Mouse (Mus musculus) liver, embryonic 14.5 days (tissue): ENCODE measurements at regions not wholly inside any gene's neighbourhood (a gene's known extent, or its start where the extent isn't known, plus 50 kb on each side); places are given as distances from the start of the nearest gene placed in this dataset.

Experiments
- ATAC-seq: fragments of 200-750 bp; cut with Nextera tagmentation; 2 replicates; pipeline ENCODE4 v1.8.0; 2017; ENCODE audit warnings: moderate number of reproducible peaks, mild to moderate bottlenecking, moderate library complexity; ENCODE audit not compliant: insufficient read depth
- DNase-seq, 3 experiments: peaks; one replicate each; pipeline ENCODE4 v3.0.0-alpha.2; 2012 to 2013; ENCODE audit warnings: low read depth in 3 of 3, low spot score in 3 of 3
- H3K27ac ChIP-seq: fragments of 300-500 bp; sonication (generic); 2 replicates; pipeline ENCODE4 v1.5.1; 2014; ENCODE audit warnings: moderate library complexity, mild to moderate bottlenecking, control low read depth, inconsistent platforms
- H3K27me3 ChIP-seq: fragments of 300-500 bp; sonication (generic); 2 replicates; pipeline ENCODE4 v1.6.1; 2014; ENCODE audit warnings: mild to moderate bottlenecking, low read length, moderate library complexity; ENCODE audit not compliant: control insufficient read depth, insufficient read depth
- H3K36me3 ChIP-seq: fragments of 300-500 bp; sonication (generic); replicated peaks from 2 replicates; pipeline ENCODE4 v1.6.1; 2014; ENCODE audit warnings: low read depth; ENCODE audit not compliant: control insufficient read depth, insufficient read depth
- H3K4me1 ChIP-seq, 2 experiments: fragments of 200-500 bp in 1 of 2; fragments of 300-500 bp in 1 of 2; sonication (generic) in 1 of 2; replicated peaks; 2 replicates each; pipeline ENCODE4 v1.6.1; 2012 to 2014; ENCODE audit warnings: antibody characterized with exemption in 1 of 2, inconsistent platforms in 1 of 2, low read length in 1 of 2; ENCODE audit not compliant: control insufficient read depth in 2 of 2, insufficient read depth in 2 of 2
- H3K4me2 ChIP-seq: fragments of 300-500 bp; sonication (generic); 2 replicates; pipeline ENCODE4 v1.6.1; 2014; ENCODE audit warnings: low read depth, mild to moderate bottlenecking, control low read depth, moderate library complexity
- H3K4me3 ChIP-seq, 2 experiments: fragments of 200-500 bp in 1 of 2; fragments of 300-500 bp in 1 of 2; sonication (generic) in 1 of 2; 2 replicates each; pipeline ENCODE4 v1.5.1; 2012 to 2014; ENCODE audit warnings: low read depth in 2 of 2, low read length in 2 of 2, mild to moderate bottlenecking in 2 of 2, control low read depth in 1 of 2, inconsistent platforms in 1 of 2, moderate library complexity in 1 of 2; ENCODE audit not compliant: insufficient read depth in 1 of 2
- H3K9ac ChIP-seq: fragments of 300-500 bp; sonication (generic); replicated peaks from 2 replicates; pipeline ENCODE4 v1.6.1; 2014; ENCODE audit warnings: mild to moderate bottlenecking, control low read depth, moderate library complexity
- H3K9me3 ChIP-seq: fragments of 300-500 bp; sonication (generic); 2 replicates; pipeline ENCODE4 v1.6.1; 2016; ENCODE audit warnings: low read length, mixed read lengths; ENCODE audit not compliant: control insufficient read depth
- CTCF ChIP-seq: IDR thresholded peaks from 2 replicates; pipeline ENCODE4 v1.5.1; 2016; ENCODE audit warnings: antibody characterized with exemption, low read depth, control low read depth
- EP300 ChIP-seq: IDR thresholded peaks from 2 replicates; pipeline ENCODE4 v1.6.1; 2016; ENCODE audit warnings: antibody characterized with exemption, low read depth
- WGBS: fragments of 180-500 bp; shearing (Covaris S2); extraction: QIAGEN DNeasy Blood & Tissue Kit; methylation state at CpG from one replicate; pipeline ENCODE4 v1.1.7; 2014; ENCODE audit not compliant: insufficient replicate concordance; 5-methylcytosine and 5-hydroxymethylcytosine counted together

DNA sequence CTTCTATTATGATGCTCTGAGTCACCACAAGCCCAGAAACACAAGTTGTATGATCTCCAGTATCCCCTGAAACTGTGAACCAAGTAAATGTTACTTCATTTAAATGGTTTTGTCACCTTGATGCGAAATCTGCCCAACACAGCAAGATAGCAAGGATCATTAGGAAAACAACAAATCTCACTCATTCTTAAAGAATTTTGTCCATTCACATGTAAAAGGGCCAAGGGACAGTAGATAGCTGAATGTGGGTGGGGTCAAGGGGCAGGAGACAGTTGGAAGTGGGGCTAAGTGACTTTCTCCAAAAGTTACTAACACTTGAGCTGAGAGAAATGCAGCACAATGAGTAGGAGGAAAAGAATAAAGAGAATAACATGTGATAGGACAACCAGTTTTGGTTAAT is 148.2 kb upstream of the Lcorl start:
- ATAC-seq = no peak
- WGBS = 54% methylated on average over 1 of the region's 1 CpGs
- H3K4me1 ChIP-seq = no peaks in the 10 kb centered on the region

GRCm38 (mm10) chr5:46002011-46002410 is 144.6 kb upstream of the Lcorl start:
- H3K9ac ChIP-seq = no peak overlapping the region
- no peaks in the 10 kb centered on the region for H3K4me1 ChIP-seq
- no peak overlapping the region for H3K4me3 ChIP-seq
- DNase-seq = no peak
- no peak for ATAC-seq
- H3K4me2 ChIP-seq = no peak overlapping the region
- no peaks in the 10 kb centered on the region for H3K27me3 ChIP-seq
- H3K36me3 ChIP-seq = no peaks in the 10 kb centered on the region
- WGBS = 57% methylated on average over 5 of the region's 5 CpGs
- H3K27ac ChIP-seq = no peak overlapping the region
- TF ChIP-seq EP300 (no peak), CTCF (no peak)
- H3K9me3 ChIP-seq = no peaks in the 10 kb centered on the region

More for the DNA sequence above, 148.2 kb upstream of the Lcorl start:
- no peak for DNase-seq
- no peak overlapping the region for H3K27ac ChIP-seq
- no peak for TF ChIP-seq CTCF
- no peak for TF ChIP-seq EP300
- H3K4me2 ChIP-seq = no peak overlapping the region
- H3K9me3 ChIP-seq = no peaks in the 10 kb centered on the region
- no peak overlapping the region for H3K4me3 ChIP-seq
- H3K36me3 ChIP-seq = no peaks in the 10 kb centered on the region
- H3K27me3 ChIP-seq = no peaks in the 10 kb centered on the region
- no peak overlapping the region for H3K9ac ChIP-seq

DNA sequence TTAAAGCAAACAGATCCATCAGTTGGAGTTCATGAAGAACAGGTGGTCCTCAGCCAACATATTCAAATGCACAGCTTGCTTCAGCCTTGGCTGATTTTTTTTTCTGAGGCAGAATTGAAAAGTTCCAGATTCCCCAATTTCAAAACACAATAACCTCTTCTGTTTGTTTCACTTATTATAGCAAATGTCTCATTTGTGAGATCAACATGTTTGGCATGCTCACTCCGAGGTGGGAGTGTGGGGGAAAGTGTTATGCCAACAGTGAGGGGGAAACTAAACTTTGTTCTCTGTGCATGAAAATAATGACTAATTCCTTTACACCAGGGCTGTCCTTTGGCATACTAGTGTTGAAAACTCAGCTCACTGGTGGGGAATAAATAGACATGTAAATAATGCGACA is 100.4 kb upstream of the Lcorl start:
- H3K9ac ChIP-seq = no peak overlapping the region
- H3K27ac ChIP-seq = no peak overlapping the region
- TF ChIP-seq EP300 (no peak), CTCF (no peak)
- no peak overlapping the region for H3K4me2 ChIP-seq
- no peaks in the 10 kb centered on the region for H3K27me3 ChIP-seq
- DNase-seq = no peak
- H3K4me1 ChIP-seq = no peaks in the 10 kb centered on the region
- no peak overlapping the region for H3K4me3 ChIP-seq
- H3K36me3 ChIP-seq = no peaks in the 10 kb centered on the region
- H3K9me3 ChIP-seq = no peaks in the 10 kb centered on the region
- ATAC-seq = no peak
- WGBS = 73% methylated on average over 2 of the region's 2 CpGs

DNA sequence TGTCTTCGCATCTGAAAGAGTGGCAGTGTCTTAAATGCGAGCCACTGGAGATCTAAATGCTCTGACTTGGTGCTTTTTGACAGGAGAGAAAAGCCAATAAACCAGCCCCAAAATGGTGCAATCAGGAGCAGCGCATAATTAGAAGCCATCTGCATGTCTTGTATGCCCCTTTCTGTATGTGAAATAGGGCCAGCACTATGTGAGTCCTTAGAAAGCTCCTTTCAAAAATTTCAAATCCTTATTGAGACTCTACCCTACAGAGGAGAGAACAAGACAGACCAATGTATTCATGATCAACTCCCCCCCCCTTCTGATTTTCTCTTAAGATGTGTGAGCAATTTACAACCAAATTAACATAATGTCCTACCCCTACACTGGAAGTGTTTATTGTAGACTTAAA is 86.6 kb upstream of the Lcorl start:
- Histone ChIP-seq H3K9me3 (no peaks in the 10 kb centered on the region), H3K36me3 (no peaks in the 10 kb centered on the region), H3K9ac (no peak overlapping the region), H3K4me3 (no peak overlapping the region), H3K4me1 (no peaks in the 10 kb centered on the region), H3K27me3 (no peaks in the 10 kb centered on the region), H3K27ac (no peak overlapping the region), H3K4me2 (no peak overlapping the region)
- DNase-seq (no peak), ATAC-seq (no peak)
- WGBS = 66% methylated on average over 3 of the region's 3 CpGs
- TF ChIP-seq EP300 (no peak), CTCF (no peak)

DNA sequence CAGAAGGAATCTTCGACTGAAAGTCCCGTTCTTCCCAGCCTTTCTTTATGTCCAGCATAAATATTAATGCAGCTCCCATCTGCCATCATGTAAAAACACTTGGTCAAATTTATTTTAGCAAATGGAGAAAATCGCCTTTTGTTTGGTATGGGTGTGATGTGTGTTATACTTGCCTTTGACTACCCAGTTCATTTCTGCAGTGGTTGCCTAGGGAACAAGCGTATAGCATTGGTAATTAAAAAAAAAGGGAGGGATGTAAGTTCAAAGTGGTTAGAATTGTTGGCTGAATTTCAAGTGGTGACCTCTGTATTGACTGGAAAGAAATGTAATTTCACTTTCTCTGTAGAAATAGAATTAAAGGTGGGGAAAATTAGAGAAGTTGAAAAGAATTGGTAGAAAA is 75.6 kb upstream of the Lcorl start:
- 54% methylated on average over 4 of the region's 4 CpGs for WGBS
- ATAC-seq = no peak
- no peak overlapping the region for H3K4me2 ChIP-seq

More for the DNA sequence above, 75.6 kb upstream of the Lcorl start:
- H3K9me3 ChIP-seq = no peaks in the 10 kb centered on the region
- no peaks in the 10 kb centered on the region for H3K36me3 ChIP-seq
- H3K4me1 ChIP-seq = no peaks in the 10 kb centered on the region
- no peak overlapping the region for H3K27ac ChIP-seq
- no peak for TF ChIP-seq CTCF
- TF ChIP-seq EP300 = no peak
- no peak overlapping the region for H3K4me3 ChIP-seq
- no peak overlapping the region for H3K9ac ChIP-seq
- no peak for DNase-seq
- H3K27me3 ChIP-seq = no peaks in the 10 kb centered on the region
